Mouse (Mus musculus): ENCODE results near the gene Hdac10.

DNA sequence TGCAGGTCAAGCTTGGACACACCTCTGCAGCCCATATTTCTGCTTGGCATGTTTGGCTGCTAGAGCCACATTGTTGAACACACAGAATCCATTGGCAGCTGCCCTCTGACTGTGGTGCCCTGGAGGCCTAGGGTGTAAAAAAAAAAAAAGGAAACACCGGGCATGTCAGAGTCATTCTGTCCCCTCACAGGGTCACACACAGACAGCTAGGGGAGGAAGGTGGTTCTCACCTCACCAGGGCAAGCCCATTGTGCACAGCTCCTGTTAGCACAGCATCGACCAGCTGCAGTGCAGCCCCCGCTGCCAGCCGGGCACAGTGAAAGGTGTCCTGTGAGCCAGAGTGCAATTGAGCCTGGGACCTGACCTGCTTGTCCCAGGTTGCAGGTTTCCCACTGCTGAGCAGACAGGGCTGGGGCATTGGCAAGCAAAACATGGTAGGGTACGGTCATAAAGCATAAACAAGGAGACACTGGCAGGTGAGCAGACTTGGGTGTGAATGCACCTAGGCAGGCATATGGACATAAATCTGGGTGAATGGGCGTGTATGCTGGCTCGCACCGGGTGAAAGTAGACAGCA is 1.0 kb downstream of the Hdac10 start:
- TF ChIP-seq MAX (IDR thresholded peaks at IDR 0.05; ENCODE audit: low read depth) (no peak), TCF12 (IDR thresholded peaks at IDR 0.05; ENCODE audit: insufficient read depth, poor library complexity, severe bottlenecking) (no peak), POLR2A (IDR thresholded peaks at IDR 0.05; ENCODE audit: insufficient read length, low read depth) (no peak), REST (IDR thresholded peaks at IDR 0.05; ENCODE audit: insufficient read depth, insufficient read length) (no peak)
